Mouse (Mus musculus) cerebral cortex, adult 2 months (tissue): ENCODE data around the gene Thg1l.

Source experiments
- WGBS: fragments of 180-500 bp; shearing (Covaris S2); methylation state at CpG from one replicate; pipeline ENCODE4 v1.1.7; 2018; 5-methylcytosine and 5-hydroxymethylcytosine counted together

Gene Thg1l

DNA sequence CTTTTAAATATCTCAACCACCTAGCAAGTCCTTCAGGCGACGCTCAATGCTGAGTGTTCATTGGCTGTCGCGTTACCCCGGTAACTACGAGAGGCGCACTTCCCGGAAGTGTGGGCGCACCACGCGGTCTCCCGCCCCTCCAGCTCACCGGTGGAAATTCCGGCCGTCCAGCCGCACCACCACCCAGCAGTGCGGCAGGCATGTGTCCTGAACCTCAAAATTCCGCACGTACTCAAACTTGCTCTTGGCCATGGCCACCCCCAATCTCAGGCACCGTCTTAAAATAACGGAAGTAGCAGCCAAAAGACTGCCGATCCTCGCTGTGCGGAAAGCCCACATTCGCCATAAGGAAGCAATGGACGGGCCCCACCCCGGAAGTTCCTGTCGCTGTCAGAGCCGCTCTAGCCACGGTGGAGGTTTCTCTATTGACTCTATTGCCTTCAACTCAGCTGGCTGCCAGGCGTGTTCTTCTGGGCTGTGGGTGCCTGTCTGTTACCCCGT is at the start of gene Thg1l:
Thg1l (minus strand) TSS at position 368 of the 501 bp plus-strand sequence.
- under 1% methylated on average over 32 of the region's 32 CpGs for WGBS

DNA sequence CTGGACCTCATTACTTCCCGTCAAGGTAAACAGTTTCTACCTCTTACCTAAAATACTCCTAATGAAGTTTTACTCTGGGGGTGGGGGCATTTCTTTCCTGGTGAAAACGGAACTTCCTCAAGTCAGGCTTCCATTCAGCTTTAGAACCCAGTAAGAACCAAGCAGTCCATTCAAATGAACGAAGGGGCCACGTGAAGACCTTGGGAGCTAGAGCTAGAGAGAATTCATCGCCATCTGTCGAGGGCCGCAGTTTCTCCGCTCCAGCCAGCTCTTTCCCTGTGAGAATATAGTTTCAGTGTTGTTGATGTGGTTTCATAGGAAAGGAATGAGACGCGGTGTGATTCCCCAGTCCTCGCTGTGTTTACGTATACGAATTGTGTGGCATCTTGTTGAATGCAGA is 36.8 kb upstream of the Thg1l start:
- 43% methylated on average over 13 of the region's 13 CpGs for WGBS

- WGBS, result 15% methylated on average over 16 of the region's 16 CpGs
These were observed 36.3 kb upstream of the Thg1l start for GRCm38 (mm10) chr11:45991604-45992003.

DNA sequence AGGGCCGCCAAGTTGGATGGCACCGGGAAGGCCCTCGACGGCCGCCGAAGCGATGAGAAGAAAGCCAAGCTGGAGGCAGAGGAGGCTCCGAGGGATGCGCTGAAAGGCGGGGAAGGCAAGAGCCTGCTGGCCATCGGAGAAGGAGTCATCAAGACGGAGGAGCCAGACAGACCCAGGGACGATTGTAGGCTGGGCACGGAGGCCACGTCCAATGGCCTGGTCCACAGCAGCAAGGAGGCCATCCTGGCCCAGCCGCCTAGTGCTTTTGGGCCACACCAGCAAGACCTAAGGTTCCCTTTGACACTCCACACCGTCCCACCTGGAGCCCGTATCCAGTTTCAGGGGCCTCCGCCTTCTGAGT is 25.6 kb upstream of the Thg1l start:
- WGBS, result 54% methylated on average over 19 of the region's 19 CpGs

DNA sequence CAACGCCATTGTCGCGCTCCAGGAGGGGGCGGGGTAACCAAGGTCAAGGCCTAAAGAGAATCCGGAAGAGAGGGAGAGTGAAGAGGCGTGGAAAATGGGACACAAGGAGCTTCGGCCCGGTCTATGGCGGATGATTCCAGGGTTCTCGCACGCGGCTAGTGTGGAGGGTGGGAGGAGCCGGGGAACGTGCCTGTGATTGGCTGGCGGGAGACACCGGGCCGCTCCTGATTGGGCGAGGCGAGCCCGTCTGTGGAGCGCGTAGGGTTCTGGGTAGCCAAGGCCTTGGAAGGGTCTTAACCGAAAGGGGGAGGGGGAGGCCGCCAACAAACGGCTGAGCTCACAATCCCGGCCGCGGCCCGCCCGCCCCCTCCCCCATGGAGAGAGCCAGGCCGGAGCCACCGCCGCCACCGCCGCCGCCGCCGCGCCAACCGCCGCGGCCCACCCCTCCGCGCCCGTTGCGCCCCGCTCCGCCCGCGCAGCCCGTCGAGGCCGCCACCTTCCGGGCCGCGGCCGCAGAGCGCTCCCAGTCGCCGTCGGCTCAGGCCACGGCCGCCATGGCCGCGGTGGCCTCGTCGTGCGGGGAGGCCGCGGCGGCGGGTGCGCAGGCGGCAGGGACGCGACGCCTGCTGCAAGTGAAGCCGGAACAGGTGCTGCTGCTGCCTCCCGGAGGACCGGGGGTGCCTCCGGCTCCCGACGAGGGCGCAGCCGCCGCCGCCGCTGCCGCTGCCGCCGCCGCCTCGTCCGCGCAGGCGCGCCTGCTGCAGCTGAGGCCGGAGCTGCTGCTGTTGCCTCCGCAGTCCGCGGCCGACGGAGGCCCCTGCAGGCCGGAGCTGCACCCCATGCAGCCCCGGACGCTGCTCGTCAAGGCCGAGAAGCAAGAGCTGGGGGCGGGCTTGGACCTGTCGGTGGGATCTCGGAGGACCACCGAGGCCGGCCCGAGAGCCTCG is 24.9 kb upstream of the Thg1l start, which contains the start of gene Sox30:
Sox30 (plus strand) TSS at position 365 of the 947 bp plus-strand sequence.
- WGBS, result 9% methylated on average over 93 of the region's 115 CpGs

DNA sequence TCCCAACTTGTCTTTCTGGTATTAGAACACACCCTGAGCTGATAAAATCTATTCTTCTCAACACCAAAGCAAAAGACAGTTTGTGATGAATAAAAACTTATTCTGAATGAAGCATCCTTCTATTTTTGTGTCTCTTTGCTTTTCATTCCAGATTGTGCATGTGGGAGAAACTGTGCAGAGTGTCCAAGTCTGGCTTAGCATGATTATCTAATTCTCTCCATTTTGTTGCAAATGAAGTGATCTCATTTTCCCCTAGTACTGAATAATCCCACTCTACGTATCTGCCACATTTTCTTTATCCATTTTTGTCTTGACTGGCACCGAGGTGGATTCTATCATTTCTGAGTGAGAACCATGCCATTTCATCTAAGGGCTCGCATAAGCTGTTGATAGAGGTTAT is 20.8 kb upstream of the Thg1l start:
- 44% methylated on average over 3 of the region's 3 CpGs for WGBS

DNA sequence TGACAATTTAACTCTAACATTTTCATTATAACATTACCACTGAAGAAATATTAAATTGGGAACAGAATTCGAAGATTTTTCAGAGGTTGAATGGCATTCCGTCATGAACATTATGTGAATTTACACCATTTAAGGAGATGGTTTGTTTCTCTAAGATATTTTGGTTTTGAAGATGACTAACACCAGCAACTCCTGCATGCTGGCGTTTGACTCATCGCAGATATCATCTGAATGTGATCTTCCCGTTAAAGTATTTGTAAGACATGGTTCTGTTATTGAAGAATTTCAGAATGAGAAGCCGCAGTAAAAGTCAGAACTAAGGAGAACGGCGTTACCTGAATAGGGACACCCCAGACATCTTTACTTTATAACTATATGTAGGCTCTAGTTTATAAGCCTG is 19.2 kb upstream of the Thg1l start:
- WGBS, result 57% methylated on average over 8 of the region's 8 CpGs

- WGBS, result 81% methylated on average over 5 of the region's 5 CpGs
These were observed 18.3 kb upstream of the Thg1l start for GRCm38 (mm10) chr11:45973635-45974034.

- 91% methylated on average over 3 of the region's 3 CpGs for WGBS
These were observed 13.2 kb upstream of the Thg1l start for GRCm38 (mm10) chr11:45968466-45968865.

DNA sequence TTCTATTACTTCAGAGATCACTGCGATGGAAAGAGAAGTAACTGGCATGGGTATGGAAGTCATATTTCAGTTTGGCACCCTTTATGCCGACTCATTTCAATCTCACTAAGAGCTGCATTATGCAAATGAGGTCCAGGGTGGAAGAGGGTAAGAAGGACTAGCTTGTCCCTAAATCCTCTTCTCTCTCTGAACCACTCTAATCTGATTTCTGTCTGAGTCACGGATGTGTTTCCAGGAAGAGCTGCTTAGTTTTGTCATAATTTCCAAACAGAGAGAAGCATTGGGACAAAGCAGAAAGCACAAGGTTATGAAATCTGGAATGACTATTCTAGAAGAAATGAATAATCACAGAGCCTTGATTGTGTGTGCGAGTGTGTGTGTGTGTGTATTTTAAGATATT is 11.6 kb upstream of the Thg1l start:
- 53% methylated on average over 4 of the region's 4 CpGs for WGBS

DNA sequence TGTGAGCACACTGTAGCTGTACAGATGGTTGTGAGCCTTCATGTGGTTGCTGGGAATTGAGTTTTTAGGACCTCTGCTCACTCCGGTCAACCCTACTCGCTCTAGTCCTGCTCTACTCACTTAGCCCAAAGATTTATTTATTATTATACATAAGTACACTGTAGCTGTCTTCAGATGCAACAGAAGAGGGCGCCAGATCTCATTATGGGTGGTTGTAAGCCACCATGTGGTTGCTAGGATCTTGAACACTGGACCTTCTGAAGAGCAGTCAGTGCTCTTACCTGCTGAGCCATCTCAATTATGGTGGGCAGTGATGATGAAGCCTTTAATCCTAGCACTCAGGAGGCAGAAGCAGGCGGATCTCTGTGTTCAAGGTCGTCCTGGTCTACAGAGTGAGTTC is 4.7 kb upstream of the Thg1l start:
- WGBS, result 88% methylated on average over 5 of the region's 5 CpGs

GRCm38 (mm10) chr11:45959598-45959997 is 4.3 kb upstream of the Thg1l start:
- WGBS, result 77% methylated on average over 3 of the region's 3 CpGs

GRCm38 (mm10) chr11:45947491-45947890 is 7.8 kb downstream of the Thg1l start:
- WGBS, result 45% methylated on average over 2 of the region's 2 CpGs

DNA sequence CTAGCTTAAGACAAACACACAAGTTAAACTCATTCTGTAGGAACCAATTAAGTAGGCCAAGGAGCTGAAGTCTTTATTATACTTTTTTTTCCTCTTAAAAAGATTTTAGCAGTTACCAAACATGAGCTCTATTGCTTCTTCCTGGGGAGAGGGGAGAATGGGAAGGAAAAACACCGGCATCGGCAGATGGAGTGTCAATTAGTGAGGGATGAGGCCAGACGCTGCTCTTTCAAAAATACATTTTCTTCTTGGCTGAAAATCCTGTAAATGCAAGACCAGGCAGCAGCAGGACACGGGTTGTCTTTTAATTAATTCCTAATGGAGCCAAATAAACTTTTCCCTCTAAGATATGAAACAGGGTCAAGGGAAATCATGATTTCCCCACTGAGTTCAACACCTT is 8.5 kb downstream of the Thg1l start:
- WGBS, result 49% methylated on average over 4 of the region's 4 CpGs

DNA sequence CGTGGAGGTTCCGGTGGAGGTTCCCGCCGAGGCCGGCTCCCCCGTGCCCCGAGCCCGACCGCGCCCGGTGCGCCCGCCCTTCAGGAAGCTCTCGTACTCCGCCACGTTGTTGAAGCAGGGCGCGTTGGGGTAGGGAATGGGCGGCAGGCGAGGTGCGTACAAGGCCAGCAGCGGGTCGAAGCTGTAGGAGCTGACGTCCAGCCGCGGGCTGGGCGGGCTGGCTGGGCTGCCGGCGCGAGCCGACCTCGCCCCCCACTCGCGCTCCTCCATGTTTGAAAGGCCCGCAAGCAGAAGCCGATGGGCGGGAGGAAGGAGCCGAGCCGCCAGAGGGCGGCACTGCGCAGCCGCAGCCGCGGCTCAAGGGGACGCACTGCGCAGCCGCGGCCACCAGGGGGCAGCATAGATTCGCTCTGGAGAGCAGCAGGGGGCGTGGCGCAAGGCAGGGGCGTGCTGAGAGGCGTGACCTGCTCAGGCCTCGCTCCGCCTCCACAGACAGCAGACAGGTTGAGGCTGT is 10.6 kb downstream of the Thg1l start, which contains the start of gene Lsm11:
Lsm11 (minus strand) TSS at position 293 of the 514 bp plus-strand sequence.
- under 1% methylated on average over 55 of the region's 55 CpGs for WGBS

- WGBS, result under 1% methylated on average over 49 of the region's 49 CpGs
These were observed 11.2 kb downstream of the Thg1l start for GRCm38 (mm10) chr11:45943891-45944642.

GRCm38 (mm10) chr11:45943108-45943705 is 12.1 kb downstream of the Thg1l start:
- 21% methylated on average over 7 of the region's 7 CpGs for WGBS

- WGBS, result 91% methylated on average over 7 of the region's 7 CpGs
These were observed 13.0 kb downstream of the Thg1l start for GRCm38 (mm10) chr11:45942281-45942680.

- 62% methylated on average over 8 of the region's 8 CpGs for WGBS
These were observed 16.4 kb downstream of the Thg1l start for GRCm38 (mm10) chr11:45938917-45939316.

- WGBS, result 62% methylated on average over 8 of the region's 8 CpGs
These were observed 17.8 kb downstream of the Thg1l start for GRCm38 (mm10) chr11:45937478-45937877.

DNA sequence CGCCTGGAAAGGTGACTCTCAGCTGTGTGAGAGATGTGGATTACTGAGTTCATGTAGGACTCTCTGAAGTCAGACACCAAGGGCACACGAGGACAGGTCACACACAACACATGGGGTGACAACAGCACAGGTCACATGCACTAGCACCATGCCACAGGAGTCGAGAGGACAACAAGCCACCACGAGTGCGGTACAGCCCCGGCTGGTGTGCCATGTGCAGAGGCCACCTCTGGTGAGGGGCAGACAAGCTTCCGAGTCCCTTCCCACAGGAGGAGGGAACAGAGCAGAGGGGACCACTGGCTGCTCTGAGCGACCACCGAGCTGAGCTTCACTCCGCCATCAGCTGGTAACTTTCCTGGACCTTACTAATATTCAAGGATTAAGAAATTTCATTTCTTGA is 22.5 kb downstream of the Thg1l start:
- 92% methylated on average over 10 of the region's 10 CpGs for WGBS

DNA sequence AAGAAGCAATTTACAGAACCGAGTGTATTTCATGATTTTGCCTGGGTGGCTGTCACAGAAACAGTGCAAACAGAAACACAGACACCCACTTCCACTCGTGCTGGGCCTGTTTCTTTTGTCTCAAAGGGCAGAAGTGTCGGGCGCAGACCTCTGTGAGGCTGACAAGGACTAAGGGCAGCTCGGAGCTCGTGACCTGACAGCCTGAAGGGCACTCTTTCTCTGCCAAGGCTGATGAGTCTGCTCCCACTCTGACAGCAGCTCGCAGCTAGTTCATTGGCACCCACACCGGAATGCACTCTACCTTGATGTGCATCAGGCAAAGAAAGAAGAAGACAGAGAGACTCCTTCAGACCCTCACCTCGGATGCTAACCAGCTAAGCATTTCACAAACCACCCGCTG is 25.8 kb downstream of the Thg1l start:
- 74% methylated on average over 10 of the region's 10 CpGs for WGBS
